Mouse (Mus musculus) adrenal gland, postnatal 4 days (tissue): ENCODE measurements at regions not wholly inside any gene's neighbourhood (a gene's known extent, or its start where the extent isn't known, plus 50 kb on each side); places are given as distances from the start of the nearest gene placed in this dataset.

Source experiments
- DNase-seq, 2 experiments: peaks; one replicate each; pipeline ENCODE4 v3.0.0; 2021 to 2022; ENCODE audit warnings: low spot score in 2 of 2, mixed read lengths in 2 of 2

DNA sequence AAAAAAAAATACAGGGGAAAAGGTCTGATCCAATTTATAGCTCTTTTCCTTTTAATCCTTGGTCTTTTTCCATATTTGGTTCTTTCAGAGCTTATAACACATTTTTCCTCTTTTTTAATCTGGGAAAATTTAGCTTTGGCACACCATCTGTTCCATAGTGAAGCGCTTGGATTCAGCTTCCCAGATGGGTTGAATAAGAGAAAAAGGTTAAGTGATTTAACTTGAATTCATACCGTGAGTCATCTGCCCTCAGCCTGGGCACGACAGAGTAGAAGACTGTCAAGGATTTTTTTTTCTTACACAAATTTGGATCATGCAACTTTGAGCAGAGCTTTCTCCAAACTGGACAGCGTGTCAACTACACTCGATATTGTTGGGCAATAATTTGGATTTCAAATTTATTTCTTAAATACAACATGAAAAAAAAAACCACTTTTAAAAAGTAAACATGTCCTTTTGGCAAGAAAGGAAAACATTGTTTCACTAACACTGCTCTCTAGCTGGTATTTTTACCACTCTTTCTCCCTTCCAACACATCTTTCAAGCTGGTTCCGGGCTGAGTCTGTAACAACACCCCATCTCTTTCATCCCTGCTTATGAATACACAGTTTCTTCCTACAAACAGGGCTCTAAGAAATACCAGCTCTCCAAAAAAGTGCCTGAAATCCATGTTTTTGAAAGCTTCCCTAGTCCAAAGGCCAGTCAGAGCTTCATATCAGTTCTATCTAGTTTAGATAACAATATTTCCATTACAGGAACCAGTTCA, 177.8 kb downstream of the Spry2 start:
- no peak for DNase-seq

DNA sequence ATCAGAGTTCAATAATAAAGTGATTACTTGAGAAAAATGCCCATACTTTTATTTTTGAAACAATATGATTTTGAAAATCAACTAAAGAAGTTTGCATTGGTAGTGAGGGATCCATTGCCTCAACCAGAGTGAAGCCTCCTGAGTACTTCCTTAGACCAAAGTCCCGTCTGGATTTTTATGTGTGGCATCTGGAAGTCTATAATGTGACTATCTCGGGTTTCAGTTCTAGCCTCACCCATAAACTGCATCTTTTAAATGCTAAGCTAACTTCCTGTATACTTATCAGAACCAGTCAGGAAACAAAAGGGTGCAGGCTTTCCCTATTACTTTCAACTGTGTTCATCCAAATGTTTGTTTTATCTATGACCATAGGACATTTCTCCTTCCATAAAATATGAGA, 178.8 kb downstream of the Spry2 start:
- no peak for DNase-seq

GRCm38 (mm10) chr14:105708691-105709090, 187.9 kb downstream of the Spry2 start:
- DNase-seq: no peak

DNA sequence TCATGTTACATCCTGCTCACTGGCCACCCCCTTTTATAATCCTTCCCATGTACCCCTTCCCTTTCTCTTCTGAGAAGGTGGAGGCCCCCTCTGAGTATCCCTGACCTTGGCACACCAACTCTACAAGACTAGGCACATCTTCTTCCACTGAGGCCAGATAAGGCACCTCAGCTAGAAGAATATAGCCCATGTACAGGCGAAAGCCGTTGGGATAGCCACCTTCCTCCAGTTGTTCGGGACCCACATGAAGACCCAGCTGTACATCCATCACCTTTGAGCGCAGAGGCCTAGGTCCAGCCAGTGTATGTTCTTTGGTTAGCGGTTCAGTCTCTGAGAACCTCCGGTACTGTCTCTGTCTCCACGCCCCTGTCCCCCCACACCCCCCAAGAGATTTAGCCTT, 189.9 kb downstream of the Spry2 start:
- no peak for DNase-seq

DNA sequence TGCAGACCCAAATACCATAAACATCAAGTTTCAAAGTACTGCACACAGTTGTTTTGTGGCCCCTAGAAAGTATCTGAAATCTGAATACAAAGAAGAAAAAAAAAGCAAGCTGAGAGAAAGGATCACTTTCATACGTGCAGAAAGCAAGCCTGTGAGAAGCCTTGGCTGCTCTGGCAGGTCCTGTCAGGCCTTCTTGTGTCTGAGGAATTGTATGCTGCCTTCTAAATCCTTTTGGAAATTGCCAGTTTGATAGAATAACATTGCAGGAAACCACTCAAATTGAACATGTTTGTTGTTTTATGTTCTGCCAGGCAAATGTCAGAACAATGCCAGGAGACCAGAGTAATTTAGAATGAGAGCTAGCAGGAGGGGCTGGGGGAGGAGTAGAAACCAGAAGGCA, 198.0 kb downstream of the Spry2 start:
- DNase-seq: no peak

GRCm38 (mm10) chr14:105698086-105698485, 198.5 kb downstream of the Spry2 start:
- DNase-seq: no peak

DNA sequence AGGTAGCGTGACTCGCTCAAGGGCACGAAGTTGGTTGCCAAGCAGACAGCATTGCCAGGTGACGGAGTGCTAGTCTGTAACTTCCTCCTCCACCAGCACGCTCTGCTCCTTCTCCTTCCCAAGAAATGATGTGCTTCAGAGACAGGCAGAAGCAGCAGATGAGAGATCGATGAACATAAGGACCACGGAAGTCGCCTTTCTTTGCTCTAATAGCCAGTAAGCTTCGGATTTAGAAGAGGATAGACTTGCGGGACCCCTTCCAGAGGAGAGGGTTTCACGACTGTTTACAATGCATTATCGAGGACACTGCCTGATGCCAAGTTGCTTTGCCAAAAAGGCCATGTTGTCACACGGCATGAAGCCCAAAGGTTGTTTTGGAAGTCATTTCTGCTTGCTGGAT, 199.2 kb downstream of the Spry2 start:
- DNase-seq: no peak

DNA sequence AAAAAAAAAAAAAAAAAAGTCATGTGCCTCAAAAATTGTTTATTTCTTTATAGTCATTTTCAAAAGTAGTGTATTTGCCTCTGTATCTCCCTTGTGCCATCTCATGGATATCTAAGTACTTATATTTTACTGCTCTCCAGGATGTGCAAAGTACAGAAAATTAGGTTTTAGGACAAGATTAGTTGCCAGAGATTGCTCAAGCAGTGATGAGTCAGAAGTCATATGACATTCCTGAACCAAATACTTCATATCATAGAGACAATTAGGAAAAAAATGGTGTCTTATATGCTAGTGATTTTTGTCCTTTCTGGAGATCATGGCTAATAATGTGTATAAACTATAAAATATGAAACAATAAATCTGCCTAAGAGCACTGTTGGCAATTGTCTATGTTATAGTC, 201.7 kb downstream of the Spry2 start:
- no peak for DNase-seq

- DNase-seq: no peak
Observed at GRCm38 (mm10) chr14:105693713-105694112, 202.9 kb downstream of the Spry2 start.

- no peak for DNase-seq
Observed at GRCm38 (mm10) chr14:105684826-105685465, 211.7 kb downstream of the Spry2 start.

DNA sequence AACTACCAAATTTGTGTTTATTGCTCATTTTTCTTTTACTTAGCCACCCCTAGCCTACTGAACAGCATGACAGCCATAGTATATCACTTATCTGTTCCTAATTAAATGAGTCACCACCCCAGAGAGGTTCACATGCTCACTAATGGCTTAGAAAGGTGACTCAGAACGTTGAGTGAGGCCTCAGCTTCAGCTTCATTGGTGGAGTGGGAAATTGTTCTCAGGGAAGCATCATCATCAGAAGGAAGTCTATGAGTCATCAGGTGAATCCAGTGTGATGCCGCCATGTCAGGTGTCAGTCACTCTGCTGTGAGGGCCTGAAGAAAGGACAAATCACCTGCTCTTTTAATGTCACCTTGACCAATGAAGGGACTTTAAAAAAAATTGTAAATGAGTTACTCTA, 212.3 kb downstream of the Spry2 start:
- no peak for DNase-seq

GRCm38 (mm10) chr14:105676646-105676930, 220.0 kb downstream of the Spry2 start:
- DNase-seq: no peak

- DNase-seq: no peak
Observed at GRCm38 (mm10) chr14:105675801-105676645, 220.6 kb downstream of the Spry2 start.

- DNase-seq: no peak
Observed at GRCm38 (mm10) chr14:105675006-105675405, 221.6 kb downstream of the Spry2 start.

GRCm38 (mm10) chr14:105668969-105669368, 227.7 kb downstream of the Spry2 start:
- no peak for DNase-seq

GRCm38 (mm10) chr14:105664671-105665198, 231.9 kb downstream of the Spry2 start:
- no peak for DNase-seq

GRCm38 (mm10) chr14:105663472-105663871, 233.1 kb downstream of the Spry2 start:
- no peak for DNase-seq

- DNase-seq: no peak
Observed at GRCm38 (mm10) chr14:105662839-105663238, 233.8 kb downstream of the Spry2 start.

GRCm38 (mm10) chr14:105658316-105658715, 238.3 kb downstream of the Spry2 start:
- DNase-seq: no peak

GRCm38 (mm10) chr14:105647166-105647565, 249.5 kb downstream of the Spry2 start:
- DNase-seq: no peak

DNA sequence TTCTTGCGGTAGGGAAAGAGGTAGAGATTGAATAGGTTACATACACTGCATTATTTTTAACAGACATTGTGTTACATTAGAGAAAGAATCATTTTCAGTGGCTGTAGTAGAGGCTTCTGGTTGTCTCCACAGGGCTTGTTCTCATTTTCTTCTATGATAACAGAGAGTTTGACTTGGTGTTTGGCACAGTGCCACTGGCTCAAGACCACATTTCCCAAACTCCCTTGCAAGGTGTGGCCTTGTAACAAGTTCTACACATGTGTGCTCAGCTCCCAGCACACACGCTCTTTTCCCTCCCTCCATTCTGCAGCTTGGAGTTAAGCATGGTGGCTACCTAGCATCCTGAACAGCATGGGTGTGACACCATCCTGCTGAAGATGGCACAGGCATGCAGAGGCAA, 252.2 kb downstream of the Spry2 start:
- no peak for DNase-seq
